Mouse (Mus musculus) E14TG2a.4 (cell line): ENCODE measurements at regions not wholly inside any gene's neighbourhood (a gene's known extent, or its start where the extent isn't known, plus 50 kb on each side); places are given as distances from the start of the nearest gene placed in this dataset.

ENCODE experiments used
- CTCF ChIP-seq: conservative IDR thresholded peaks from 2 replicates; pipeline ENCODE4 v1.5.1; 2014; ENCODE audit warnings: low read length
- NANOG ChIP-seq: IDR thresholded peaks from 2 replicates; pipeline ENCODE4 v1.6.1; 2014; ENCODE audit warnings: borderline replicate concordance, low read length, mixed read lengths
- POU5F1 ChIP-seq: IDR thresholded peaks from 2 replicates; pipeline ENCODE4 v1.6.1; 2014; ENCODE audit warnings: low read length, borderline replicate concordance

- TF ChIP-seq CTCF (no peak), NANOG (no peak), POU5F1 (no peak)
These were observed 2252.8 kb upstream of the Gm7489 start for GRCm38 (mm10) chr15:51631881-51632280.
